Mouse (Mus musculus) limb, embryonic 15.5 days (tissue): ENCODE results near the gene Cxcl17. TPM values are rescaled to one million over a fixed set of nuclear protein-coding genes. Genes with fewer than 3 reads are reported as not detected.

Experiments used
- polyA plus RNA-seq: library from polyadenylated mRNA; unstranded; fragments of >200 nt; fragmentation: Nextera tagmentation; extraction: Ambion mirVana; gene quantifications from 2 replicates; pipeline ENCODE4 v1.2.1, GENCODE M21; 2015

Cxcl17 gene
- polyA plus RNA-seq, 1 experiment from 2014 or later = 0.20 TPM

Other genes starting within 250 kb of the Cxcl17 start
- gene Pou2f2, start 233.2 kb downstream of the Cxcl17 start, polyA plus RNA-seq = 1.1 and 1.4 TPM in 2 replicates
- gene Dedd2, start 192.3 kb downstream of the Cxcl17 start, polyA plus RNA-seq = 12.2 and 13.6 TPM in 2 replicates
- 2.7 and 2.8 TPM in 2 replicates for gene Zfp526, start 191.5 kb downstream of the Cxcl17 start, polyA plus RNA-seq
- 8.2 and 10.0 TPM in 2 replicates for gene Gsk3a, start 175.0 kb downstream of the Cxcl17 start, polyA plus RNA-seq
- 20.8 and 24.4 TPM in 2 replicates for gene Erf, start 162.1 kb downstream of the Cxcl17 start, polyA plus RNA-seq
- 40.3 and 42.5 TPM in 2 replicates for gene Cic, start 145.2 kb downstream of the Cxcl17 start, polyA plus RNA-seq
- gene Pafah1b3, start 114.9 kb downstream of the Cxcl17 start, polyA plus RNA-seq = 176 and 198 TPM in 2 replicates
- gene Prr19, start 111.5 kb downstream of the Cxcl17 start, polyA plus RNA-seq = 0.32 and 0.40 TPM in 2 replicates
- 0.50 and 0.61 TPM in 2 replicates for gene Tmem145, start 106.8 kb downstream of the Cxcl17 start, polyA plus RNA-seq
- 14.2 and 14.3 TPM in 2 replicates for gene Megf8, start 95.7 kb downstream of the Cxcl17 start, polyA plus RNA-seq
- 649 and 693 TPM in 2 replicates for gene Cnfn, start 43.2 kb downstream of the Cxcl17 start, polyA plus RNA-seq
- gene Lipe, start 14.2 kb downstream of the Cxcl17 start, polyA plus RNA-seq = 9.2 and 11.8 TPM in 2 replicates
- 1.5 and 2.2 TPM in 2 replicates for gene Ceacam1, start 64.7 kb upstream of the Cxcl17 start, polyA plus RNA-seq
- not detected in 2 replicates for gene Ceacam2, start 127.0 kb upstream of the Cxcl17 start, polyA plus RNA-seq
- gene Erich4, start 203.0 kb upstream of the Cxcl17 start, polyA plus RNA-seq = not detected in 2 replicates
- 29.1 and 30.6 TPM in 2 replicates for gene Dmac2, start 206.5 kb upstream of the Cxcl17 start, polyA plus RNA-seq
- gene B3gnt8, start 213.8 kb upstream of the Cxcl17 start, polyA plus RNA-seq = 9.3 and 11.8 TPM in 2 replicates
- gene Bckdha, start 246.1 kb upstream of the Cxcl17 start, polyA plus RNA-seq = 59.1 and 62.5 TPM in 2 replicates
- gene Exosc5, start 246.3 kb upstream of the Cxcl17 start, polyA plus RNA-seq = 64.7 and 69.8 TPM in 2 replicates